Mouse (Mus musculus): Measurements from ENCODE around the gene Prdx6b. TPM values are rescaled to one million over a fixed set of nuclear protein-coding genes. Genes with fewer than 3 reads are reported as not detected.

The Prdx6b gene
- polyA plus RNA-seq, 1 experiment from 2014 or later = not detected

GRCm38 (mm10) chr2:80303957-80304356 is 11.7 kb downstream of the Prdx6b start:
- no peaks in the 10 kb centered on the region for H3K27me3 ChIP-seq (ENCODE audit: insufficient read depth, poor library complexity, severe bottlenecking)
- no peaks in the 10 kb centered on the region for H3K36me3 ChIP-seq
- 96% methylated on average over 2 of the region's 2 CpGs for WGBS
- H3K9me3 ChIP-seq = no peaks in the 10 kb centered on the region
- H3K27ac ChIP-seq = no peak overlapping the region
- no peak for DNase-seq (ENCODE audit: low spot score)
- no peaks in the 10 kb centered on the region for H3K4me1 ChIP-seq (replicated peaks)
- no peak overlapping the region for H3K4me3 ChIP-seq

- Histone ChIP-seq H3K4me1 (replicated peaks) (no peaks in the 10 kb centered on the region), H3K4me3 (no peak overlapping the region), H3K9me3 (no peaks in the 10 kb centered on the region), H3K27ac (no peak overlapping the region), H3K36me3 (no peaks in the 10 kb centered on the region), H3K27me3 (ENCODE audit: insufficient read depth, poor library complexity, severe bottlenecking) (no peaks in the 10 kb centered on the region)
- 91% methylated on average over 3 of the region's 3 CpGs for WGBS
- no peak for DNase-seq (ENCODE audit: low spot score)
Observed at GRCm38 (mm10) chr2:80307701-80308100, 15.4 kb downstream of the Prdx6b start.

- DNase-seq (ENCODE audit: low spot score) = no peak
- H3K27me3 ChIP-seq (ENCODE audit: insufficient read depth, poor library complexity, severe bottlenecking) = no peaks in the 10 kb centered on the region
- no peak overlapping the region for H3K4me3 ChIP-seq
- no peak overlapping the region for H3K27ac ChIP-seq
- WGBS = 80% methylated on average over 4 of the region's 4 CpGs
- peaks cover 5% of the 10 kb centered on the region for H3K4me1 ChIP-seq (replicated peaks)
- H3K9me3 ChIP-seq = no peaks in the 10 kb centered on the region
- no peaks in the 10 kb centered on the region for H3K36me3 ChIP-seq
Observed at GRCm38 (mm10) chr2:80309775-80310174, 17.5 kb downstream of the Prdx6b start.

GRCm38 (mm10) chr2:80310772-80311171 is 18.5 kb downstream of the Prdx6b start:
- no peaks in the 10 kb centered on the region for H3K9me3 ChIP-seq
- peaks cover 8% of the 10 kb centered on the region for H3K4me1 ChIP-seq (replicated peaks)
- no peaks in the 10 kb centered on the region for H3K27me3 ChIP-seq (ENCODE audit: insufficient read depth, poor library complexity, severe bottlenecking)
- H3K27ac ChIP-seq = no peak overlapping the region
- no peaks in the 10 kb centered on the region for H3K36me3 ChIP-seq
- no peak overlapping the region for H3K4me3 ChIP-seq
- WGBS = 83% methylated on average over 4 of the region's 4 CpGs
- DNase-seq (ENCODE audit: low spot score) = no peak

- no peaks in the 10 kb centered on the region for H3K9me3 ChIP-seq
- H3K27me3 ChIP-seq (ENCODE audit: insufficient read depth, poor library complexity, severe bottlenecking) = no peaks in the 10 kb centered on the region
- no peak overlapping the region for H3K4me3 ChIP-seq
- H3K4me1 ChIP-seq (replicated peaks) = peaks cover 13% of the 10 kb centered on the region
- whole genome bisulfite sequencing = 77% methylated on average over 4 of the region's 4 CpGs
- H3K27ac ChIP-seq = no peak overlapping the region
- no peaks in the 10 kb centered on the region for H3K36me3 ChIP-seq
- no peak for DNase-seq (ENCODE audit: low spot score)
Observed at GRCm38 (mm10) chr2:80311350-80311749, 19.1 kb downstream of the Prdx6b start.

- Histone ChIP-seq H3K4me3 (no peak overlapping the region), H3K27me3 (ENCODE audit: insufficient read depth, poor library complexity, severe bottlenecking) (no peaks in the 10 kb centered on the region), H3K9me3 (no peaks in the 10 kb centered on the region), H3K36me3 (peaks cover 18% of the 10 kb centered on the region), H3K4me1 (replicated peaks) (peaks cover 20% of the 10 kb centered on the region), H3K27ac (no peak overlapping the region)
- DNase-seq (ENCODE audit: low spot score) = no peak
- WGBS = 73% methylated on average over 1 of the region's 1 CpGs
Observed at GRCm38 (mm10) chr2:80314201-80314600, 21.9 kb downstream of the Prdx6b start.

GRCm38 (mm10) chr2:80314854-80315241 is 22.6 kb downstream of the Prdx6b start:
- Histone ChIP-seq H3K9me3 (no peaks in the 10 kb centered on the region), H3K27me3 (ENCODE audit: insufficient read depth, poor library complexity, severe bottlenecking) (no peaks in the 10 kb centered on the region), H3K4me3 (peak overlapping the region; percentile 89), H3K27ac (peak overlapping the region; percentile 98), H3K4me1 (replicated peaks) (peaks cover 20% of the 10 kb centered on the region), H3K36me3 (peaks cover 25% of the 10 kb centered on the region)
- WGBS = 55% methylated on average over 7 of the region's 7 CpGs
- no peak for DNase-seq (ENCODE audit: low spot score)

GRCm38 (mm10) chr2:80315242-80316161 is 23.2 kb downstream of the Prdx6b start, which contains the start of gene Dnajc10:
Dnajc10 (plus strand) TSS chr2:80315466.
- no peaks in the 10 kb centered on the region for H3K27me3 ChIP-seq (ENCODE audit: insufficient read depth, poor library complexity, severe bottlenecking)
- H3K4me3 ChIP-seq = peak within 1 kb of the TSS; percentile 89
- under 1% methylated on average over 72 of the region's 72 CpGs for WGBS
- peak within 1 kb of the TSS; percentile 98 for H3K27ac ChIP-seq
- H3K4me1 ChIP-seq (replicated peaks) = peaks cover 20% of the 10 kb centered on the region
- no peaks in the 10 kb centered on the region for H3K9me3 ChIP-seq
- peaks cover 31% of the 10 kb centered on the region for H3K36me3 ChIP-seq
- peak; percentile 95 for DNase-seq (ENCODE audit: low spot score)

- 92% methylated on average over 4 of the region's 4 CpGs for WGBS
- H3K4me1 ChIP-seq (replicated peaks) = no peaks in the 10 kb centered on the region
- DNase-seq (ENCODE audit: low spot score) = no peak
- no peak overlapping the region for H3K27ac ChIP-seq
- H3K27me3 ChIP-seq (ENCODE audit: insufficient read depth, poor library complexity, severe bottlenecking) = no peaks in the 10 kb centered on the region
- H3K4me3 ChIP-seq = no peak overlapping the region
- peaks cover 93% of the 10 kb centered on the region for H3K36me3 ChIP-seq
- H3K9me3 ChIP-seq = no peaks in the 10 kb centered on the region
Observed at GRCm38 (mm10) chr2:80322878-80323277, 30.6 kb downstream of the Prdx6b start.

GRCm38 (mm10) chr2:80325779-80326178 is 33.5 kb downstream of the Prdx6b start:
- no peak overlapping the region for H3K4me3 ChIP-seq
- no peak for DNase-seq (ENCODE audit: low spot score)
- 96% methylated on average over 2 of the region's 2 CpGs for WGBS
- H3K4me1 ChIP-seq (replicated peaks) = no peaks in the 10 kb centered on the region
- no peaks in the 10 kb centered on the region for H3K9me3 ChIP-seq
- H3K27me3 ChIP-seq (ENCODE audit: insufficient read depth, poor library complexity, severe bottlenecking) = no peaks in the 10 kb centered on the region
- peaks cover 92% of the 10 kb centered on the region for H3K36me3 ChIP-seq
- H3K27ac ChIP-seq = no peak overlapping the region

GRCm38 (mm10) chr2:80327272-80327671 is 35.0 kb downstream of the Prdx6b start:
- no peak overlapping the region for H3K4me3 ChIP-seq
- WGBS = 95% methylated on average over 6 of the region's 6 CpGs
- H3K36me3 ChIP-seq = peaks cover 89% of the 10 kb centered on the region
- H3K4me1 ChIP-seq (replicated peaks) = no peaks in the 10 kb centered on the region
- H3K27me3 ChIP-seq (ENCODE audit: insufficient read depth, poor library complexity, severe bottlenecking) = no peaks in the 10 kb centered on the region
- no peaks in the 10 kb centered on the region for H3K9me3 ChIP-seq
- no peak overlapping the region for H3K27ac ChIP-seq
- DNase-seq (ENCODE audit: low spot score) = no peak

- no peaks in the 10 kb centered on the region for H3K9me3 ChIP-seq
- WGBS = 94% methylated on average over 7 of the region's 7 CpGs
- H3K27ac ChIP-seq = no peak overlapping the region
- no peak overlapping the region for H3K4me3 ChIP-seq
- H3K4me1 ChIP-seq (replicated peaks) = no peaks in the 10 kb centered on the region
- no peaks in the 10 kb centered on the region for H3K27me3 ChIP-seq (ENCODE audit: insufficient read depth, poor library complexity, severe bottlenecking)
- H3K36me3 ChIP-seq = peaks cover 91% of the 10 kb centered on the region
- DNase-seq (ENCODE audit: low spot score) = no peak
Observed at GRCm38 (mm10) chr2:80328961-80329653, 36.8 kb downstream of the Prdx6b start.

- H3K27ac ChIP-seq = no peak overlapping the region
- H3K9me3 ChIP-seq = no peaks in the 10 kb centered on the region
- 93% methylated on average over 9 of the region's 9 CpGs for WGBS
- H3K36me3 ChIP-seq = peaks cover 98% of the 10 kb centered on the region
- no peak for DNase-seq (ENCODE audit: low spot score)
- no peak overlapping the region for H3K4me3 ChIP-seq
- H3K4me1 ChIP-seq (replicated peaks) = no peaks in the 10 kb centered on the region
- no peaks in the 10 kb centered on the region for H3K27me3 ChIP-seq (ENCODE audit: insufficient read depth, poor library complexity, severe bottlenecking)
Observed at GRCm38 (mm10) chr2:80340537-80340936, 48.3 kb downstream of the Prdx6b start.
